Mouse (Mus musculus) lung, embryonic 14.5 days (tissue): ENCODE data around the gene Krcc1. TPM values are rescaled to one million over a fixed set of nuclear protein-coding genes. Genes with fewer than 3 reads are reported as not detected.

Experiments
- ATAC-seq: fragments of 200-750 bp; cut with Nextera tagmentation; 2 replicates; pipeline ENCODE4 v1.8.0; 2017; ENCODE audit warnings: mild to moderate bottlenecking, moderate TSS enrichment, moderate library complexity; ENCODE audit not compliant: insufficient read depth
- DNase-seq: peaks from one replicate; pipeline ENCODE4 v3.0.0-alpha.2; 2015
- H3K27ac ChIP-seq: fragments of 300-500 bp; sonication (generic); 2 replicates; pipeline ENCODE4 v1.5.1; 2014; ENCODE audit warnings: low read depth, mild to moderate bottlenecking, moderate library complexity
- H3K27me3 ChIP-seq: fragments of 300-500 bp; sonication (generic); 2 replicates; pipeline ENCODE4 v1.6.1; 2014; ENCODE audit warnings: low read length, control low read depth; ENCODE audit not compliant: insufficient read depth
- H3K36me3 ChIP-seq: fragments of 300-500 bp; sonication (generic); 2 replicates; pipeline ENCODE4 v1.6.1; 2014; ENCODE audit warnings: control low read depth; ENCODE audit not compliant: insufficient read depth
- H3K4me1 ChIP-seq: fragments of 300-500 bp; sonication (generic); 2 replicates; pipeline ENCODE4 v1.6.1; 2014; ENCODE audit warnings: antibody characterized with exemption, control low read depth; ENCODE audit not compliant: insufficient read depth
- H3K4me2 ChIP-seq: fragments of 300-500 bp; sonication (generic); 2 replicates; pipeline ENCODE4 v1.6.1; 2014; ENCODE audit warnings: mild to moderate bottlenecking
- H3K4me3 ChIP-seq: fragments of 300-500 bp; sonication (generic); 2 replicates; pipeline ENCODE4 v1.5.1; 2014; ENCODE audit warnings: low read depth, low read length
- H3K9ac ChIP-seq: fragments of 300-500 bp; sonication (generic); 2 replicates; pipeline ENCODE4 v1.6.1; 2014
- H3K9me3 ChIP-seq: fragments of 300-500 bp; sonication (generic); 2 replicates; pipeline ENCODE4 v1.6.1; 2016; ENCODE audit warnings: low read depth, low read length, control low read depth
- CTCF ChIP-seq: IDR thresholded peaks from 2 replicates; pipeline ENCODE4 v1.5.1; 2016; ENCODE audit warnings: antibody characterized with exemption, low read depth
- WGBS: fragments of 180-500 bp; shearing (Covaris S2); extraction: QIAGEN DNeasy Blood & Tissue Kit; methylation state at CpG from one replicate; pipeline ENCODE4 v1.1.7; 2014; 5-methylcytosine and 5-hydroxymethylcytosine counted together
- polyA plus RNA-seq: library from polyadenylated mRNA; unstranded; fragments of >200 nt; fragmentation: Nextera tagmentation; extraction: Ambion mirVana; gene quantifications from 2 replicates; pipeline ENCODE4 v1.2.1, GENCODE M21; 2014

Gene Krcc1
- polyA plus RNA-seq, 1 experiment from 2014 or later: 45.5 TPM

GRCm38 (mm10) chr6:71250951-71251350, 20.5 kb upstream of the Krcc1 start:
- Histone ChIP-seq H3K27ac (no peak overlapping the region), H3K4me1 (no peaks in the 10 kb centered on the region), H3K27me3 (no peaks in the 10 kb centered on the region), H3K4me2 (no peak overlapping the region), H3K36me3 (no peaks in the 10 kb centered on the region), H3K9ac (no peak overlapping the region), H3K4me3 (no peak overlapping the region), H3K9me3 (no peaks in the 10 kb centered on the region)
- WGBS: 82% methylated on average over 8 of the region's 8 CpGs
- no peak for DNase-seq
- TF ChIP-seq CTCF: no peak
- no peak for ATAC-seq

DNA sequence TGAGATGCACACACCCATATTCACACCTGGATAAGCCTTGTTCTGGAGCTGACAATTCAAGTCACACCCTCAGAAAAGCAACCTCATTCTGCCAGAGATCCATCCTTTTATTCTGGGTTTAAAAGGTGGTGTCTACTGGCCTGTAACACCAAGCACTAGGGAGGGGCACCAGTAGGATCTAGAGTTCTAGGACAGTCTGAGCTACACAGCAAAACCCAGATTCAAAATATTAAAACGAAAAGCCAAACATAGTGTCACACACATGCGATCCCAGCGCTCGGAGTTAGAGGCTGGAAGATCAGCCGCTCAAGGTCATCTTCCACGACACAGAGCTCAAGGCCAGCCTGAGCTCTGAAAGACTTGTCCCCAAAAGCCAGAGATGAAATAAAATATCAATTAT, 17.0 kb upstream of the Krcc1 start:
- Histone ChIP-seq H3K4me2 (no peak overlapping the region), H3K27ac (no peak overlapping the region), H3K4me1 (no peaks in the 10 kb centered on the region), H3K9me3 (no peaks in the 10 kb centered on the region), H3K4me3 (no peak overlapping the region), H3K36me3 (no peaks in the 10 kb centered on the region), H3K27me3 (no peaks in the 10 kb centered on the region), H3K9ac (no peak overlapping the region)
- no peak for DNase-seq
- no peak for TF ChIP-seq CTCF
- 84% methylated on average over 6 of the region's 6 CpGs for WGBS
- ATAC-seq: no peak

- DNase-seq (no peak), ATAC-seq (no peak)
- Histone ChIP-seq H3K9me3 (no peaks in the 10 kb centered on the region), H3K4me1 (no peaks in the 10 kb centered on the region), H3K36me3 (no peaks in the 10 kb centered on the region), H3K4me2 (no peak overlapping the region), H3K27me3 (no peaks in the 10 kb centered on the region), H3K9ac (no peak overlapping the region), H3K4me3 (no peak overlapping the region), H3K27ac (no peak overlapping the region)
- WGBS: 92% methylated on average over 10 of the region's 10 CpGs
- no peak for TF ChIP-seq CTCF
These were observed 15.3 kb upstream of the Krcc1 start for GRCm38 (mm10) chr6:71256166-71256565.

DNA sequence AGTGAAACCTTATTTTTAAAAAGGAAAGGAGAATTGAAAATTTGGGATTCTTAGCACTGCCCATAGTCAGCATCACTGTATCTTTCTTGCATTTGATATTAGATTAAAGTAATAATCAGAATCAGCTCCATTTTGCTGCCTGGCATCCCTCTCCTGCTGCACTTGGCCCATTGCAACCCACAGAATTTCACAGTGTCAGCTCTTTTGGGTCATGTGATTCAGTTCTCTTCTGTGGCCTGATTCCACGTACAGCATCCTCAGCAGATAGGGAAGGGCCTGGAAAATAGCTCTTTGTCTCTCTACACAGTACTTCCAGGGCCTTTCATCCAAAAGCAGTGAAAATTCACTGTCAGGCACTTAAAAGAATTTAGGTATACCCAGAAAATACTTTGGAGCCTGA, 14.1 kb upstream of the Krcc1 start:
- ATAC-seq: no peak
- H3K4me3 ChIP-seq: no peak overlapping the region
- H3K27me3 ChIP-seq: no peaks in the 10 kb centered on the region
- H3K4me2 ChIP-seq: no peak overlapping the region
- TF ChIP-seq CTCF: no peak
- H3K27ac ChIP-seq: no peak overlapping the region
- H3K9me3 ChIP-seq: no peaks in the 10 kb centered on the region
- no peak overlapping the region for H3K9ac ChIP-seq
- no peak for DNase-seq
- H3K36me3 ChIP-seq: no peaks in the 10 kb centered on the region
- H3K4me1 ChIP-seq: no peaks in the 10 kb centered on the region
- WGBS: 46% methylated on average over 1 of the region's 1 CpGs

GRCm38 (mm10) chr6:71258562-71258961, 12.9 kb upstream of the Krcc1 start:
- TF ChIP-seq CTCF: no peak
- Histone ChIP-seq H3K36me3 (no peaks in the 10 kb centered on the region), H3K27me3 (no peaks in the 10 kb centered on the region), H3K4me2 (no peak overlapping the region), H3K27ac (no peak overlapping the region), H3K9ac (no peak overlapping the region), H3K4me3 (no peak overlapping the region), H3K9me3 (no peaks in the 10 kb centered on the region), H3K4me1 (no peaks in the 10 kb centered on the region)
- DNase-seq: no peak
- WGBS: 71% methylated on average over 2 of the region's 2 CpGs
- no peak for ATAC-seq

- DNase-seq: no peak
- TF ChIP-seq CTCF: no peak
- H3K36me3 ChIP-seq: no peaks in the 10 kb centered on the region
- no peak overlapping the region for H3K4me3 ChIP-seq
- H3K9me3 ChIP-seq: no peaks in the 10 kb centered on the region
- no peak for ATAC-seq
- H3K4me2 ChIP-seq: no peak overlapping the region
- no peak overlapping the region for H3K9ac ChIP-seq
- WGBS: 89% methylated on average over 4 of the region's 4 CpGs
- no peak overlapping the region for H3K27ac ChIP-seq
- H3K27me3 ChIP-seq: no peaks in the 10 kb centered on the region
- H3K4me1 ChIP-seq: no peaks in the 10 kb centered on the region
These were observed 12.3 kb upstream of the Krcc1 start for GRCm38 (mm10) chr6:71259166-71259565.

DNA sequence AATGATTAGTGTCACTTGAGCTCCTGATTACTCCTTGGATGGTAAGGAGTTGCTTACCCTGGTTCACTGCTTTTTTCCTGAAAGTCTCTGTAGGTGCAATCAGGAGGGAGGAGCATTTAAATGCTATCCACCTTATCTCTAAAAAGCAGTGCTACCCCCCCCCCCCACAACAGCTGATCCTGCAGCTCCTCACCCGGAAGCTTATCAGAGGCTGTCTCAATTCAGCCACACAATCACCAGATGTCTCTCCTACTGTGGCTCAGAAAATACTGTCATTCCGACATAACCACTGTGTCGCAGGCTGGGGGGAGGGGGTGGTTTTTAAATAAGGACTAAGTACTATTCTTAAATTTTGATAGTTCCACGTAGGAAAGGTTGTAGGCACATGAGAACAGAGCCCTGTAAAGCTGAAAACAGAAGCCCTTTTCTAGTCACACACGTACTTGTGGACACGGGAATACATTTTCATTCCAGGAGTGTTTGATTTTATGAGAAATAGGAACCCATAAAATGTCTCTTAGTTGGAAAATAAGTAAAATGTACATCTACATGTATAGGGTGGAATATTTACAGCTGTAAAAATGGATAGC, 11.3 kb upstream of the Krcc1 start:
- DNase-seq: no peak
- Histone ChIP-seq H3K4me3 (no peak overlapping the region), H3K27ac (no peak overlapping the region), H3K4me1 (no peaks in the 10 kb centered on the region), H3K4me2 (no peak overlapping the region), H3K9ac (no peak overlapping the region), H3K9me3 (no peaks in the 10 kb centered on the region), H3K36me3 (no peaks in the 10 kb centered on the region), H3K27me3 (no peaks in the 10 kb centered on the region)
- WGBS: 30% methylated on average over 6 of the region's 6 CpGs
- no peak for ATAC-seq
- TF ChIP-seq CTCF: no peak

DNA sequence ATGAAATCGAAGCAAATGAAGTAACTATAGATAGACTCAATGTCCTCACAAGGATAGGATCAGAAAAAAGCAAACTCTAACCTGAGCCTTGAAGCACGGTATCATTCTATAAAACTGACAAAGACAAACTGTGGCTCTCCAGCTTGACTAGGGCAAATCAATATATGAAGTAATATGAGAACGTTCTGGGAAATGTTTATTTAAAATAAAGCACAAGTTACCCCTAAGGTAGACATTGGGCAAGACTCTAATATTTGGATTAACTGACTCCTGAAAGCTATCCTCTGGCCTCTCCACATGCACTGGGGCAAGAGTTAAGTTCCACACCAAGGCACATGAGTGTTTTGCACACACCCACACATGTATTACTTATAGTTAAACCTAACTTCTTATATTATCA, 10.4 kb upstream of the Krcc1 start:
- H3K4me1 ChIP-seq: no peaks in the 10 kb centered on the region
- no peak overlapping the region for H3K27ac ChIP-seq
- no peaks in the 10 kb centered on the region for H3K36me3 ChIP-seq
- H3K4me3 ChIP-seq: no peak overlapping the region
- H3K27me3 ChIP-seq: no peaks in the 10 kb centered on the region
- DNase-seq (no peak), ATAC-seq (no peak)
- H3K4me2 ChIP-seq: no peak overlapping the region
- 47% methylated on average over 3 of the region's 3 CpGs for WGBS
- TF ChIP-seq CTCF: no peak
- H3K9me3 ChIP-seq: no peaks in the 10 kb centered on the region
- no peak overlapping the region for H3K9ac ChIP-seq
